Mouse (Mus musculus) thymus, adult 2 months (tissue): ENCODE data around the gene Upk3bl.

ENCODE experiments used
- CTCF ChIP-seq: fragments of 200-500 bp; IDR thresholded peaks from 2 replicates; pipeline ENCODE4 v1.5.1; 2012; ENCODE audit warnings: mild to moderate bottlenecking, control low read depth, low read length, moderate library complexity, borderline replicate concordance; ENCODE audit not compliant: control insufficient read depth, poor library complexity, insufficient read depth; ENCODE audit errors: extremely low read depth
- POLR2A ChIP-seq: fragments of 200-500 bp; IDR thresholded peaks from 2 replicates; pipeline ENCODE4 v1.6.1; 2012; ENCODE audit warnings: mild to moderate bottlenecking, low read length, control low read depth, moderate library complexity; ENCODE audit not compliant: control insufficient read depth, poor library complexity, insufficient read depth; ENCODE audit errors: extremely low read depth

- no peak for TF ChIP-seq CTCF
- no peak for TF ChIP-seq POLR2A
Measured at GRCm38 (mm10) chr5:136075076-136075475, 20.8 kb downstream of the Upk3bl start.
